Mouse (Mus musculus): ENCODE data around the gene Mical2. TPM values are rescaled to one million over a fixed set of nuclear protein-coding genes. Genes with fewer than 3 reads are reported as not detected.

Gene Mical2
- polyA plus RNA-seq, 1 experiment from 2014 or later, result 1.2 TPM

GRCm38 (mm10) chr7:112275093-112275492 is 49.4 kb downstream of the Mical2 start:
- Histone ChIP-seq H3K36me3 (no peaks in the 10 kb centered on the region), H3K4me3 (no peak overlapping the region), H3K9me3 (no peaks in the 10 kb centered on the region), H3K27me3 (ENCODE audit: insufficient read depth, poor library complexity, severe bottlenecking) (no peaks in the 10 kb centered on the region), H3K4me1 (replicated peaks) (peaks cover 35% of the 10 kb centered on the region), H3K27ac (no peak overlapping the region)
- no peak for DNase-seq (ENCODE audit: low spot score)
- 77% methylated on average over 3 of the region's 3 CpGs for WGBS

GRCm38 (mm10) chr7:112275883-112276282 is 50.2 kb downstream of the Mical2 start:
- Histone ChIP-seq H3K27me3 (ENCODE audit: insufficient read depth, poor library complexity, severe bottlenecking) (no peaks in the 10 kb centered on the region), H3K27ac (no peak overlapping the region), H3K36me3 (no peaks in the 10 kb centered on the region), H3K4me1 (replicated peaks) (peaks cover 40% of the 10 kb centered on the region), H3K4me3 (no peak overlapping the region), H3K9me3 (no peaks in the 10 kb centered on the region)
- WGBS, result 65% methylated on average over 2 of the region's 2 CpGs
- no peak for DNase-seq (ENCODE audit: low spot score)

- no peak overlapping the region for H3K4me3 ChIP-seq
- H3K27ac ChIP-seq, result no peak overlapping the region
- H3K36me3 ChIP-seq, result no peaks in the 10 kb centered on the region
- peaks cover 35% of the 10 kb centered on the region for H3K4me1 ChIP-seq (replicated peaks)
- WGBS, result 76% methylated on average over 4 of the region's 4 CpGs
- no peak for DNase-seq (ENCODE audit: low spot score)
- no peaks in the 10 kb centered on the region for H3K9me3 ChIP-seq
- no peaks in the 10 kb centered on the region for H3K27me3 ChIP-seq (ENCODE audit: insufficient read depth, poor library complexity, severe bottlenecking)
Measured at GRCm38 (mm10) chr7:112276823-112277222, 51.2 kb downstream of the Mical2 start.

- H3K27me3 ChIP-seq (ENCODE audit: insufficient read depth, poor library complexity, severe bottlenecking), result no peaks in the 10 kb centered on the region
- no peaks in the 10 kb centered on the region for H3K9me3 ChIP-seq
- no peaks in the 10 kb centered on the region for H3K36me3 ChIP-seq
- peaks cover 18% of the 10 kb centered on the region for H3K4me1 ChIP-seq (replicated peaks)
- no peak for DNase-seq (ENCODE audit: low spot score)
- H3K27ac ChIP-seq, result no peak overlapping the region
- WGBS, result 61% methylated on average over 4 of the region's 4 CpGs
- H3K4me3 ChIP-seq, result no peak overlapping the region
Measured at GRCm38 (mm10) chr7:112278648-112279047, 53.0 kb downstream of the Mical2 start.

GRCm38 (mm10) chr7:112280474-112280873 is 54.8 kb downstream of the Mical2 start:
- Histone ChIP-seq H3K36me3 (no peaks in the 10 kb centered on the region), H3K4me3 (no peak overlapping the region), H3K4me1 (replicated peaks) (peaks cover 18% of the 10 kb centered on the region; the same call in 1 of the 2 replicates), H3K27ac (no peak overlapping the region), H3K9me3 (no peaks in the 10 kb centered on the region), H3K27me3 (ENCODE audit: insufficient read depth, poor library complexity, severe bottlenecking) (no peaks in the 10 kb centered on the region)
- DNase-seq (ENCODE audit: low spot score), result no peak
- WGBS, result 59% methylated on average over 3 of the region's 3 CpGs

GRCm38 (mm10) chr7:112283606-112284310 is 58.1 kb downstream of the Mical2 start:
- peaks cover 14% of the 10 kb centered on the region; the same call in 1 of the 2 replicates for H3K4me1 ChIP-seq (replicated peaks)
- H3K36me3 ChIP-seq, result no peaks in the 10 kb centered on the region
- H3K9me3 ChIP-seq, result no peaks in the 10 kb centered on the region
- WGBS, result 77% methylated on average over 9 of the region's 9 CpGs
- DNase-seq (ENCODE audit: low spot score), result no peak
- H3K4me3 ChIP-seq, result no peak overlapping the region
- H3K27ac ChIP-seq, result no peak overlapping the region
- H3K27me3 ChIP-seq (ENCODE audit: insufficient read depth, poor library complexity, severe bottlenecking), result no peaks in the 10 kb centered on the region

- H3K4me3 ChIP-seq, result no peak overlapping the region
- WGBS, result 89% methylated on average over 8 of the region's 8 CpGs
Measured at GRCm38 (mm10) chr7:112285573-112285972, 59.9 kb downstream of the Mical2 start.

GRCm38 (mm10) chr7:112288352-112289107 is 62.9 kb downstream of the Mical2 start:
- WGBS, result 90% methylated on average over 5 of the region's 5 CpGs

More at GRCm38 (mm10) chr7:112285573-112285972, 59.9 kb downstream of the Mical2 start:
- Histone ChIP-seq H3K27ac (no peak overlapping the region), H3K9me3 (no peaks in the 10 kb centered on the region), H3K27me3 (ENCODE audit: insufficient read depth, poor library complexity, severe bottlenecking) (no peaks in the 10 kb centered on the region), H3K4me1 (replicated peaks) (peaks cover 7% of the 10 kb centered on the region), H3K36me3 (no peaks in the 10 kb centered on the region)
- DNase-seq (ENCODE audit: low spot score), result no peak

GRCm38 (mm10) chr7:112289514-112289913 is 63.9 kb downstream of the Mical2 start:
- 56% methylated on average over 5 of the region's 5 CpGs for WGBS

More at GRCm38 (mm10) chr7:112288352-112289107, 62.9 kb downstream of the Mical2 start:
- H3K27me3 ChIP-seq (ENCODE audit: insufficient read depth, poor library complexity, severe bottlenecking), result no peaks in the 10 kb centered on the region
- H3K4me1 ChIP-seq (replicated peaks), result peaks cover 11% of the 10 kb centered on the region
- H3K4me3 ChIP-seq, result no peak overlapping the region
- no peaks in the 10 kb centered on the region for H3K36me3 ChIP-seq
- H3K27ac ChIP-seq, result no peak overlapping the region
- H3K9me3 ChIP-seq, result no peaks in the 10 kb centered on the region
- no peak for DNase-seq (ENCODE audit: low spot score)

GRCm38 (mm10) chr7:112289990-112290389 is 64.3 kb downstream of the Mical2 start:
- Histone ChIP-seq H3K4me1 (replicated peaks) (peaks cover 25% of the 10 kb centered on the region), H3K4me3 (no peak overlapping the region), H3K36me3 (no peaks in the 10 kb centered on the region), H3K9me3 (no peaks in the 10 kb centered on the region), H3K27ac (no peak overlapping the region), H3K27me3 (ENCODE audit: insufficient read depth, poor library complexity, severe bottlenecking) (no peaks in the 10 kb centered on the region)
- DNase-seq (ENCODE audit: low spot score), result no peak
- 40% methylated on average over 4 of the region's 4 CpGs for WGBS

More at GRCm38 (mm10) chr7:112289514-112289913, 63.9 kb downstream of the Mical2 start:
- no peaks in the 10 kb centered on the region for H3K9me3 ChIP-seq
- H3K27me3 ChIP-seq (ENCODE audit: insufficient read depth, poor library complexity, severe bottlenecking), result no peaks in the 10 kb centered on the region
- H3K4me3 ChIP-seq, result no peak overlapping the region
- DNase-seq (ENCODE audit: low spot score), result no peak
- H3K36me3 ChIP-seq, result no peaks in the 10 kb centered on the region
- no peak overlapping the region for H3K27ac ChIP-seq
- H3K4me1 ChIP-seq (replicated peaks), result peaks cover 21% of the 10 kb centered on the region

GRCm38 (mm10) chr7:112293456-112294104 is 67.9 kb downstream of the Mical2 start:
- 75% methylated on average over 7 of the region's 7 CpGs for WGBS
- DNase-seq (ENCODE audit: low spot score), result no peak
- Histone ChIP-seq H3K36me3 (no peaks in the 10 kb centered on the region), H3K27me3 (ENCODE audit: insufficient read depth, poor library complexity, severe bottlenecking) (no peaks in the 10 kb centered on the region), H3K27ac (no peak overlapping the region), H3K9me3 (no peaks in the 10 kb centered on the region), H3K4me1 (replicated peaks) (peaks cover 25% of the 10 kb centered on the region), H3K4me3 (no peak overlapping the region)

GRCm38 (mm10) chr7:112295426-112296221 is 70.0 kb downstream of the Mical2 start:
- Histone ChIP-seq H3K4me1 (replicated peaks) (peaks cover 29% of the 10 kb centered on the region), H3K27me3 (ENCODE audit: insufficient read depth, poor library complexity, severe bottlenecking) (no peaks in the 10 kb centered on the region), H3K36me3 (no peaks in the 10 kb centered on the region), H3K9me3 (no peaks in the 10 kb centered on the region), H3K4me3 (no peak overlapping the region), H3K27ac (no peak overlapping the region)
- 63% methylated on average over 8 of the region's 8 CpGs for WGBS
- no peak for DNase-seq (ENCODE audit: low spot score)
